Mouse (Mus musculus) CD4-positive, CD25-positive, alpha-beta regulatory T cell (primary cell): ENCODE data around the gene Gm21900. TPM values are rescaled to one million over a fixed set of nuclear protein-coding genes. Genes with fewer than 3 reads are reported as not detected.

Experiments used
- polyA plus RNA-seq: library from polyadenylated mRNA; unstranded; fragments of 100-300 nt; shearing (Covaris generic); gene quantifications from one replicate; pipeline ENCODE4 v1.2.1, GENCODE M21; 2017

Gene Gm21900
- not detected for polyA plus RNA-seq

DNA sequence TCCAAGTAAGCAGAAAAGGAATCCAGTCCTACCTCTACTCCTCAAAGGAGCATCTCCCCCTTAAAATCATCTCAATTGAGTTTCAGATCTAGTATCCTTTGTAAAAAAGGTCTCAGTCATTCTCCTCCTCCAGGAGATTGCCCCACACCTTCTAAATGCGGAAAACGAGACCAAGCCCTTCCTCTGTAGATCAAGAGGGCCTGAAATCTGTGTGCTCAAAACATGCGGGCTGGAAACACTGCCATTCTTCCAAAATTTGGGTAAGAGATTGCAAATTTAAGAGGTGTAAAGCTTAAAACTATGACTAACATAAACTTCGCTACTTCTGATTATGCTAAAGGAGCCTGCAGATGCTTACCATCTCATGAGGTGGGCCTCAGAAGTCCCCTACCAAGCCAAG lies at the start of gene Gm21900:
Gene Gm21900 (plus strand): TSS at position 301 of the 400 bp plus-strand sequence.

Other genes starting within 250 kb of the Gm21900 start
- gene Gm28510, start 203.6 kb upstream of the Gm21900 start, polyA plus RNA-seq: not detected
- not detected for gene Gm20737, start 80.3 kb upstream of the Gm21900 start, polyA plus RNA-seq
- not detected for gene Gm21775, start 62.9 kb upstream of the Gm21900 start, polyA plus RNA-seq
- not detected for gene Gm20777, start 136.1 kb downstream of the Gm21900 start, polyA plus RNA-seq